Mouse (Mus musculus): ENCODE data around the gene Wdr46.

GRCm38 (mm10) chr17:33911813-33912414 lies 28.5 kb upstream of the Wdr46 start:
- TF ChIP-seq POLR2A (IDR thresholded peaks at IDR 0.05; ENCODE audit: borderline replicate concordance, control insufficient read depth, low read depth, low read length) (no peak), CTCF (IDR thresholded peaks at IDR 0.05; ENCODE audit: control insufficient read depth, insufficient read depth, low read length) (no peak)

Measured in bone marrow, adult 2 months (tissue).